Mouse (Mus musculus) embryo, embryonic 9.5 days (tissue): Measurements from ENCODE around the gene Tspo.

Experiments
- DNase-seq: peaks from one replicate; pipeline ENCODE4 v3.0.0-alpha.2; 2017; ENCODE audit errors: extremely low spot score

Tspo gene

GRCm38 (mm10) chr15:83541647-83542287 lies 21.6 kb upstream of the Tspo start:
- no peak for DNase-seq

DNA sequence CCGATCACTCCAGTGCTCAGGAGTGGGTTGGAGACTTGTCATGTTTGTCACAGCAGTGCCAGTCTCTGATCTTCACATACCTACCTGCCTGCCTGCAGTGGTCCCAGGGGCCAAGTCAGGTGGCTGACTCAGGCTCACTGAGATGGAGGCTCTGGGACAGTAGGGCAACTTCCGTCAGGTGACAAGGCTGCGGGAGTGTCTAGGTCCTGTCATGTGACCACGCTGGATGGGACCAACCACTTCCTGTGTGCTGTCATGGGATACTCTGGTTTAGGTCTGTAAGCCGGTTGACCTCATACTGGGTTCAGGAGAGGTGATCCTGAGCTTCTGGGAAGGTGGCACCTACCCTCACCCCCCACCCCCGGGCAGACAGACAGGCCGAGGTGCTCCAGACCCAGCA lies 17.4 kb upstream of the Tspo start:
- no peak for DNase-seq

GRCm38 (mm10) chr15:83547144-83547543 lies 16.2 kb upstream of the Tspo start:
- DNase-seq: no peak

- DNase-seq: no peak
Measured at GRCm38 (mm10) chr15:83550137-83550536, 13.3 kb upstream of the Tspo start.

GRCm38 (mm10) chr15:83553831-83554230 lies 9.6 kb upstream of the Tspo start:
- DNase-seq: no peak

- DNase-seq: peak; percentile 89
Measured at GRCm38 (mm10) chr15:83555161-83555974, 8.0 kb upstream of the Tspo start.

DNA sequence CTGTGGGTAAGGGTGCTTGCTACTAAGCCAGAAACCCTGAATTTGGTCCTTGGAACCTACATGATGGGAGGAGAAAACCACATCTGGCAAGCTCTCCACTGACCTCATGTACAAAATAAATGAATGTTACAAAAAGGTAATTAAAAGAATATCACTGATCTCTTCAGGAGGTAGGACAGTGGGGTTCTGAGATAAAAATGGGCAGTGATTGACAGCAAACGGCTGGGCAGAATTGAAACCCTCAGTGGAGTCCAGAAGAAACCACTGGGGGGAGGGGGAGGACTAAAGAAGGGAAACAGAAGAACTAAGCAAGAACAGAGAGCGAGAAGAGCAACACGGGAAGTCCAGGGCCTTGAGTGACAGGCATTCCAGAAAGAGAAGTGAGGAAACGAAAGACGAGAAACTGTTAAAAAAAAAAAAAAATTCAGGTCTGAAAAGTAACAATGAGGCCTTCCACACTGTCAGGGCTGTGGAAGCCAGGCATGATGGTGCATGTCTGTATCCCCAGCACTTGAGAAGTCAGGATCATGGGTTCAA lies 2.4 kb upstream of the Tspo start:
- DNase-seq: no peak

DNA sequence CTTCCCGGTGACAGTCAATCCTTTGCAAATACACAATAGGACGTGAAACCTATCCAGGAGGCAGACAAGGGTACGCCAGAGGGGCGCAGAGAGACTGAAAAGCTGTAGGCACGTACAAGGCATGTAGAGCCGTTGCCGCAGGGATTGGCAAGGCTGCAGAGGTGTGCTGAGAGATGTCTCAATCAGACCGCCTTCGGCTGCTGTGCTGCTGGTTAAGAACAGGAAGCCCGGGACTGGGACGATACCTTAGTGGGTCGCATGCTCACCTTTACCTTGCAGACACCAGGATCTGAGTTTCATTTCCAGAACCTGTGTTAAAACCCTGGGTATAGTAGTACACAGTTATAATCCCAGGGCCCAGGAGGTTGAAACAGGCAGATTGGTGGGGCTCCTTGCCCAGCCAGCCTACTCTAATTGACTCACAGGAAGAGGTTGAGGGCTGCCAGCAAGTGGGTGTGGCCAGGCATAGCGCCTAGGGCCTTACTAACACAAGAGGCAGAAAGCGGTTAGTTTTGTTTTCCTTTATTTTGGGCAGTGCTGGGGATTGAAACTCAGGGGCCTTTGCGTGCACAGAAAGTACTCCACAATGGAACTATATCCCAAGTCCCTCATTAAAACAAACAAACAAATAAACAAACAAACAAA lies 644 bp upstream of the Tspo start:
- DNase-seq: peak; percentile 34

- DNase-seq: peak; percentile 62
Measured at GRCm38 (mm10) chr15:83563857-83564651, 662 bp downstream of the Tspo start.

DNA sequence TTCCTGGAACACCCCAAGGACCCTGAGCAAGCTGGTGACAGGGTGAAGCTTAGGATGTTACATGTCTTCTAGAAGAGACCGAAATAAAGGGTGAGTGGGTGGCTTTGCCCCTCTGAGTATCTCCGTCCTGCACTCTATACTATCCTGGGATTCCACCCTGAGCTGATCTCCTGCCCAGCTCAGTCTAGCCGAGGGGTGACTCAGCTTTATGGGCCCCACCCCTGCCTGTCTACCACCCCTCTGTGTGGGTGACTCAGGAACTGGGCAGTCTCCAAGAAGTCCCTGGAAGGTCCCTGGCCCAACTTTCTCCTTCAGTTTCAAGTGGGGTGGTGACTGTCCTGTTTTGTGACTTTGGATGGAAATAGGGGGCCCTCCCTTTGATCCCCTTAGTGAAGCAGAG lies 2.0 kb downstream of the Tspo start:
- no peak for DNase-seq

DNA sequence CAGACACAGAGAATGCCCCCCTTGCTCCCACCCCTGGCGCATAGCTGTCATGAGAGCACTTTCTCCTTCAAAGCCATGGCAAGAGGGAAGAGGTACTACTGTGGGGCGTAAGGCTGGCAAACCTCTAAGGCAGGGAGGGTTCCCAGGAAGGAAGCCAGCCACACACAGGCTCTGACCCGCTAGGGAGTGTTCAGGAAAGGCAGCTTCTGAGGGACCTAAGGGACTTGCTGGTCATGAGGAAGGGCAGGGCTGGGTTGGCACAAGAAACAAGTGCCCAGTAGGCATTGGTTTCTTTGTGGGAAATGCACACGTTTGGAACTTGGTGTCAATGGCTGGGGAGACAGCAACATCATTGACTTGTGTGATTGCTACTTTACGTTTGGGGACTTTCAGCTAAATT lies 2.6 kb downstream of the Tspo start:
- no peak for DNase-seq

- DNase-seq: no peak
Measured at GRCm38 (mm10) chr15:83567728-83568127, 4.3 kb downstream of the Tspo start.

DNA sequence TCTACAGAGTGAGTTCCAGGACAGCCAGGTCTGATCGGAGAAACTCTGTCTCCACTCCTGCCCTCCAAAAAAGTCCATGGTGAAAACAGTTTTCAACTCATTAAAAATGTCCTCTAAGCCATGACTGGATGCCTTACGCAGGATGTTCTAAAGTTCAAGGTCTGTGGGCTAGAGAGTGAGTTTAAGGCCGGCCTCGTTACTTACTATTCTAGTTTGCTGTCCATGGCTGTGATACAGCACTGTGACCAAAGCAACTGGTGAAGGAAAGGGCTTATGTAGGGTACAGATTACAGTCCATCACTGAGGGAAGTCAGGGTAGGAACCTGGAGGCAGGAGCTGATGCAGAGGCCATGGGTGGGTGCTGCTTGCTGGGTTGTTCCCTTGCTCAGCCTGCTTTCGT lies 5.2 kb downstream of the Tspo start:
- no peak for DNase-seq

DNA sequence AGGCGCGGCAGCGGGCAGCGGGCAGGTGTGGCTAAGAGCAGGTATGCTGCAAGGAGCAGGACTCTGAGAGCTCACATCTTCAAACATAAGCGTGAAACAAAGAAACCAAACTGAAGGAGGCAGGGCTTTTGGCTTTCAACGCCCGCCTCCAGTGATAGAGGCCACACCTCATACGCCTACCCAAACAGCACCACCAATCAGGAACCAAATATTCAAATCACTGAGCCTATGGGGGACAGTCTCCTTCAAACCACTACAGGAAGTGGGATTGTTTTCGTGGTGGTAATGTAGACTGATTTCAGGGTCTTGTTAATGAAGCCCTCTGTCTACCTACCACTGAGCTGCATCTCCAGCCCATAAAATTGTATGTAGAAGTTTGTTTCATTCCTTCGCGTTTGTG lies 6.3 kb downstream of the Tspo start:
- no peak for DNase-seq

DNA sequence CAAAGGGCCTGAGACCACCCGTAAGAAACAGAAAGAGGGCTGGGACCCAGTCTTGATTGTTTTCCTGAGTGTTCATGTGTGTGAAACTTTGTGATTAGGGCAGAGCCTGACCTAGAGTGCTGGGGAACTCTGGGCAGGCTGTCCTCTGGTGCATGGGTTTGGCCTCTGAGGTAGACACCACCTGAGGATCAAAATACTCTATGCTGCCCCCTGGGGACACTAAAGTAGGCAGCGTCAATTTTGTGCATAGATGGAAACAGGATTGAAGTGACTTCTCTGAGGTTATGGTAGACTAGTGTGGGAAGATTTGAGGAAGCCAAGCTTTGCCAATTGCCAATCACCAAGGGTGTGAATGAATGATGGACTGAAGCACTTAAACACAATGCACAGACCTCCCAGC lies 7.2 kb downstream of the Tspo start:
- DNase-seq: no peak

DNA sequence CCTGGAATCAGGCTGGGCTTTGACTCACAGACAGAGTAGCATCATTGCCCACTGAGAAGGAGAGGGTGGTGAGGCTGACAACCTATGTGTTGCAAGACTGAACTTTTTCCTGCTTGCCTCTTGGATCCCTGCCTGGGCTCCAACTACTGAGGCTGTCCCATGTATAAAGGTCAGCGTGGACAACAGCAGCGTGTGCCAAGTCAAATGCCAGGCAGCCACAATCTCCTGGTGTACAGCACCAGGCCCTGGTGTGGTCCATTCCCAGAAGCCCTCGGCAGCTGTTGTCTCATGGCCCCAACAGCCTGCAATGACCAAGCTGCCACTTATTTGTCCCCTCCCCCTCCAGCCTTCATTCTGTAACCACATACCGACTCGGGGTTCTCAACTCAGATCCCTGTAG lies 8.2 kb downstream of the Tspo start:
- DNase-seq: no peak

GRCm38 (mm10) chr15:83572132-83572531 lies 8.7 kb downstream of the Tspo start:
- DNase-seq: no peak

DNA sequence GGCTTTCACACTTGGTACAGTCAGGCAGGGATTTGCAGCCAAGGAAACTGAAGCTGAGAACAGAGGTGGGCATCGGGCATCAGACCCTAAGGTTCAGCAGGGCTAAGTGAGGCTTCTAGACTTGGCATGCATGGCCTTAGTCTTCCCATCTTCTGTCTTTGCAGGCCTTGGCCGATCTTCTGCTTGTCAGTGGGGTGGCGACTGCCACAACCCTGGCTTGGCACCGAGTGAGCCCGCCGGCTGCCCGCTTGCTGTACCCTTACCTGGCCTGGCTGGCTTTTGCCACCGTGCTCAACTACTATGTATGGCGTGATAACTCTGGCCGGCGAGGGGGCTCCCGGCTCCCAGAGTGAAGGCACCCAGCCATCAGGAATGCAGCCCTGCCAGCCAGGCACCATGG lies 10.2 kb downstream of the Tspo start:
- DNase-seq: no peak

- no peak for DNase-seq
Measured at GRCm38 (mm10) chr15:83574731-83575351, 11.4 kb downstream of the Tspo start.

DNA sequence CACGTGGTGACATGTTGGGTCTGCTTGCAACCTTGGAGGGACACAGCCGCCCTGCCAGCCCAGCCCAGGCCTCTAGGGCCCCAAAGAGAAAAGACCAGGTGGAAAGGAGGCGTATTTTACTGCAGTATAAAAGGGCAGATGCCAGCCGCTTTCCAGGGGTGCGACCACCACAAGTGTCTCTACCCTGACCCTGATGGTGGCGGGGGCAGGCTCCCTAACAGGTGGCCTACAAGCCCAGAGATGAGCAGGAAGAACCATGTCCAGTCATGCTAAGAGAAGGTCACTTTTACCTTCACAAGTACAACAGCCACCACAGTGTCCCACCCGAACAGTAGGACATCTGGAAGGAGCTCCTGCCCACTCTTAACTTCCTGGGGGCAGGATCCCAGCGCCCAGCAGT lies 12.2 kb downstream of the Tspo start:
- DNase-seq: no peak

GRCm38 (mm10) chr15:83576651-83577050 lies 13.3 kb downstream of the Tspo start:
- no peak for DNase-seq
